16 mouse cellular contexts compared by ENCODE assay signal in genomic region chr3:80051963-80052362, GRCm38 (mm10).
DNase-seq lines count a peak whose midpoint lies in the region; ATAC-seq and TF ChIP-seq lines count a peak whose summit lies in the region.
"Had no signal": no experiment of that assay in that cellular context is flagged by ENCODE, and none has a peak within 500 bp of the region (broad histone marks: within the 10 kb centered on the region; RNA-seq: fewer than 3 reads in every experiment).

No protein-coding gene starts in this region.

- H3K4me2 ChIP-seq in heart, embryonic 16.5 days (ENCODE audit: low read depth, low read length): no peak overlapping the region
- H3K4me2 ChIP-seq in myocyte (ENCODE audit: low read depth): peak overlapping the region; percentile 28
- H3K4me2 ChIP-seq: liver, embryonic 12.5 days; midbrain, embryonic 11.5 days; neural tube, embryonic 12.5 days had no signal

- H3ac ChIP-seq in myocyte (ENCODE audit: control insufficient read depth, insufficient read length): no peak overlapping the region

- no peaks in the 10 kb centered on the region for H3K79me2 ChIP-seq in myocyte (ENCODE audit: control insufficient read depth, insufficient read depth)

- H3K9me3 ChIP-seq in megakaryocyte, embryonic 14.5 days: no peaks in the 10 kb centered on the region
- H3K9me3 ChIP-seq in heart, embryonic 16.5 days (replicated peaks; ENCODE audit: control insufficient read depth, low read length): no peaks in the 10 kb centered on the region
- H3K9me3 ChIP-seq: liver, embryonic 12.5 days; neural tube, embryonic 12.5 days had no signal

- TF ChIP-seq POLR2A in myocyte (IDR thresholded peaks at IDR 0.05; ENCODE audit: insufficient read length, low read depth): no peak

- peak overlapping the region; percentile 75 for H3K4me3 ChIP-seq in megakaryocyte, embryonic 14.5 days (replicated peaks)
- H3K4me3 ChIP-seq in heart, embryonic 16.5 days (ENCODE audit: low read length): no peak overlapping the region
- no peak overlapping the region for H3K4me3 ChIP-seq in myocyte
- H3K4me3 ChIP-seq: liver, embryonic 12.5 days; neural tube, embryonic 12.5 days had no signal

- peak overlapping the region; percentile 82 for H3K27ac ChIP-seq in heart, embryonic 16.5 days (ENCODE audit: low read length)
- H3K27ac ChIP-seq: liver, embryonic 12.5 days; neural tube, embryonic 12.5 days had no signal

- peak; percentile 58 for DNase-seq in adrenal gland, postnatal 25 days
- no peak for DNase-seq in frontal cortex, adult 2 months (ENCODE audit: extremely low spot score in 1 of 2, low spot score in 1 of 2)
- DNase-seq in left cerebral cortex, adult 18-20 months (ENCODE audit: low spot score in 2 of 2): no peak
- no peak for DNase-seq in left cerebral cortex, adult 9 months (ENCODE audit: low spot score in 2 of 2)
- DNase-seq: cerebellum, adult 8-10 months; gastrocnemius, postnatal 36 days; kidney, adult 11 months; layer of hippocampus, postnatal 36 days; thymus, adult 18-20 months had no signal

- no peaks in the 10 kb centered on the region for H3K36me3 ChIP-seq in megakaryocyte, embryonic 14.5 days (replicated peaks; ENCODE audit: low read length)
- H3K36me3 ChIP-seq in heart, embryonic 16.5 days (ENCODE audit: control insufficient read depth, insufficient read depth): no peaks in the 10 kb centered on the region
- no peaks in the 10 kb centered on the region for H3K36me3 ChIP-seq in myocyte (ENCODE audit: control insufficient read depth, insufficient read depth)
- H3K36me3 ChIP-seq: liver, embryonic 12.5 days; neural tube, embryonic 12.5 days had no signal

- H3K27me3 ChIP-seq in megakaryocyte, embryonic 14.5 days (replicated peaks): no peaks in the 10 kb centered on the region
- H3K27me3 ChIP-seq in heart, embryonic 16.5 days (ENCODE audit: control insufficient read depth, insufficient read depth, low read length): no peaks in the 10 kb centered on the region
- H3K27me3 ChIP-seq in myocyte (ENCODE audit: control insufficient read depth, insufficient read depth, insufficient read length): no peaks in the 10 kb centered on the region
- H3K27me3 ChIP-seq: liver, embryonic 12.5 days; neural tube, embryonic 12.5 days had no signal

- no peak for ATAC-seq in megakaryocyte, adult 5-6 weeks (ENCODE audit: poor library complexity, severe bottlenecking)
- ATAC-seq in heart, embryonic 16.5 days (replicated peaks; ENCODE audit: extremely low read depth, insufficient read depth, low FRiP score): peak; percentile 73
- ATAC-seq: liver, embryonic 12.5 days had no signal

- peaks cover 58% of the 10 kb centered on the region for H3K4me1 ChIP-seq in megakaryocyte, embryonic 14.5 days
- peaks cover 20% of the 10 kb centered on the region for H3K4me1 ChIP-seq in heart, embryonic 16.5 days (ENCODE audit: control insufficient read depth, insufficient read depth, low read length)
- H3K4me1 ChIP-seq: neural tube, embryonic 12.5 days had no signal

- WGBS in heart, embryonic 16.5 days: 12% methylated on average over 4 of the region's 4 CpGs

- H3K9ac ChIP-seq in heart, embryonic 16.5 days (ENCODE audit: low read length): no peak overlapping the region
- H3K9ac ChIP-seq: liver, embryonic 12.5 days; neural tube, embryonic 12.5 days had no signal

TF ChIP-seq in myocyte, 11 proteins besides CTCF, POLR2A, EP300 and RAD21:
- no peak for TF ChIP-seq CEBPB (IDR thresholded peaks at IDR 0.05; ENCODE audit: insufficient read depth, poor library complexity, severe bottlenecking)
